Mouse (Mus musculus) heart, adult 2 months (tissue): ENCODE measurements around the gene Clec16a. TPM values are rescaled to one million over a fixed set of nuclear protein-coding genes. Genes with fewer than 3 reads are reported as not detected.

Source experiments
- DNase-seq, 2 experiments: peaks; one replicate each; pipeline ENCODE4 v3.0.0; 2021
- H3K27ac ChIP-seq: fragments of 200-600 bp; 2 replicates; pipeline ENCODE4 v1.8.1; 2022
- H3K27me3 ChIP-seq: fragments of 200-500 bp; 2 replicates; pipeline ENCODE4 v1.6.1; 2012; ENCODE audit warnings: mild to moderate bottlenecking, low read length, inconsistent platforms, mixed read lengths; ENCODE audit not compliant: control insufficient read depth, insufficient read depth
- H3K36me3 ChIP-seq: fragments of 200-500 bp; 2 replicates; pipeline ENCODE4 v1.6.1; 2012; ENCODE audit warnings: low read length, inconsistent platforms; ENCODE audit not compliant: control insufficient read depth, insufficient read depth
- H3K4me1 ChIP-seq: fragments of 200-500 bp; 2 replicates; pipeline ENCODE4 v1.6.1; 2011; ENCODE audit warnings: low read length; ENCODE audit not compliant: control insufficient read depth, insufficient read depth
- H3K4me3 ChIP-seq: fragments of 200-600 bp; 2 replicates; pipeline ENCODE4 v1.8.1; 2022
- H3K79me2 ChIP-seq: fragments of 200-500 bp; replicated peaks from 2 replicates; pipeline ENCODE4 v1.6.1; 2012; ENCODE audit warnings: mild to moderate bottlenecking, inconsistent platforms, low read length, moderate library complexity, mixed read lengths; ENCODE audit not compliant: control insufficient read depth, insufficient read depth
- H3K9ac ChIP-seq: fragments of 200-500 bp; 2 replicates; pipeline ENCODE4 v1.6.1; 2012; ENCODE audit warnings: low read depth, mild to moderate bottlenecking, control low read depth, inconsistent platforms, low read length, mixed read lengths
- CTCF ChIP-seq: fragments of 200-600 bp; IDR thresholded peaks from 2 replicates; pipeline ENCODE4 v1.8.1; 2022; ENCODE audit warnings: antibody characterized with exemption, mild to moderate bottlenecking, moderate library complexity
- EP300 ChIP-seq: fragments of 200-500 bp; IDR thresholded peaks from 2 replicates; pipeline ENCODE4 v1.6.1; 2011; ENCODE audit warnings: low read depth, low read length, control low read depth; ENCODE audit not compliant: insufficient read depth
- POLR2A ChIP-seq: fragments of 200-500 bp; IDR thresholded peaks from 2 replicates; pipeline ENCODE4 v1.6.1; 2011; ENCODE audit warnings: mild to moderate bottlenecking, low read depth, low read length, control low read depth; ENCODE audit not compliant: insufficient read depth
- WGBS: fragments of 180-500 bp; shearing (Covaris S2); methylation state at CpG from one replicate; pipeline ENCODE4 v1.1.7; 2018; 5-methylcytosine and 5-hydroxymethylcytosine counted together
- intact Hi-C: fragments of 180-260 bp; cut with DNase I; formaldehyde crosslinking; loops from one replicate; pipeline ENCODE4 v1.15.1; 2025
- polyA plus RNA-seq: library from polyadenylated mRNA; depleted of rRNA; stranded (reverse); fragments of >200 nt; gene quantifications from 2 replicates; pipeline ENCODE4 v1.2.3, GENCODE M21; 2012
- total RNA-seq, 2 experiments: library from RNA; stranded (reverse); gene quantifications; 2 replicates each; pipeline ENCODE4 v1.2.3; 2021

The Clec16a gene
- total and polyA plus RNA-seq, 3 experiments = 27.6 to 57.5 (median 55.4) TPM

GRCm38 (mm10) chr16:10536961-10537360 is 8.2 kb upstream of the Clec16a start:
- WGBS = 52% methylated on average over 3 of the region's 3 CpGs
- TF ChIP-seq CTCF = no peak
- Histone ChIP-seq H3K79me2 (peaks cover 4% of the 10 kb centered on the region; the same call in 1 of the 2 replicates), H3K27ac (no peak overlapping the region), H3K27me3 (no peaks in the 10 kb centered on the region), H3K4me1 (peaks cover 10% of the 10 kb centered on the region; the same call in 1 of the 2 replicates), H3K9ac (no peak overlapping the region), H3K36me3 (no peaks in the 10 kb centered on the region), H3K4me3 (no peak overlapping the region)
- peak in 1 of 2 experiments; percentile 37 for DNase-seq
- intact Hi-C loops = no loop called here

- Histone ChIP-seq H3K27me3 (no peaks in the 10 kb centered on the region), H3K27ac (peak overlapping the region; percentile 86), H3K36me3 (no peaks in the 10 kb centered on the region), H3K9ac (peak overlapping the region; percentile 17), H3K79me2 (0 out of 2 replicates have a peak, but pooled peaks cover 2% of the 10 kb centered on the region), H3K4me1 (peaks cover 10% of the 10 kb centered on the region; the same call in 1 of the 2 replicates), H3K4me3 (peak overlapping the region; percentile 84)
- no peak for TF ChIP-seq EP300
- no peak for TF ChIP-seq POLR2A
- TF ChIP-seq CTCF = peak; percentile 22; the same call in 1 of the 2 replicates
- DNase-seq = no peak
- intact Hi-C loops = loop anchor here (5.0 to 10.0 kb wide), 2 partner anchors 129 to 714 kb away; partner anchors contain the start of genes Gspt1 and Nubp1
- WGBS = 55% methylated on average over 16 of the region's 16 CpGs
Observed at GRCm38 (mm10) chr16:10540763-10541597, 4.2 kb upstream of the Clec16a start.

GRCm38 (mm10) chr16:10541598-10541930 is 3.6 kb upstream of the Clec16a start:
- peak overlapping the region; percentile 84 for H3K4me3 ChIP-seq
- H3K27ac ChIP-seq = peak overlapping the region; percentile 86
- peak overlapping the region; percentile 17 for H3K9ac ChIP-seq
- WGBS = 6% methylated on average over 7 of the region's 7 CpGs
- 0 out of 2 replicates have a peak, but pooled peaks cover 1% of the 10 kb centered on the region for H3K36me3 ChIP-seq
- DNase-seq = peak; percentile 44 to 47
- TF ChIP-seq POLR2A (no peak), EP300 (0 out of 2 replicates have a peak, but pooled peaks have one; percentile 7), CTCF (no peak)
- 0 out of 2 replicates have a peak, but pooled peaks cover 2% of the 10 kb centered on the region for H3K79me2 ChIP-seq
- H3K27me3 ChIP-seq = no peaks in the 10 kb centered on the region
- intact Hi-C loops = loop anchor here (5.0 to 10.0 kb wide), 2 partner anchors 129 to 713 kb away; partner anchors contain the start of genes Gspt1 and Nubp1
- H3K4me1 ChIP-seq = peaks cover 10% of the 10 kb centered on the region

- Histone ChIP-seq H3K27me3 (no peaks in the 10 kb centered on the region), H3K36me3 (0 out of 2 replicates have a peak, but pooled peaks cover 1% of the 10 kb centered on the region), H3K27ac (peak overlapping the region; percentile 86), H3K9ac (peak overlapping the region; percentile 76), H3K79me2 (0 out of 2 replicates have a peak, but pooled peaks cover 2% of the 10 kb centered on the region), H3K4me3 (peak overlapping the region; percentile 84), H3K4me1 (peaks cover 9% of the 10 kb centered on the region)
- no peak for TF ChIP-seq CTCF
- TF ChIP-seq POLR2A = no peak
- no peak for TF ChIP-seq EP300
- DNase-seq = peak in 1 of 2 experiments; percentile 29
- WGBS = 3% methylated on average over 22 of the region's 22 CpGs
- intact Hi-C loops = loop anchor here (5.0 to 10.0 kb wide), 2 partner anchors 130 to 713 kb away; partner anchors contain the start of genes Gspt1 and Nubp1
Observed at GRCm38 (mm10) chr16:10542266-10542665, 2.9 kb upstream of the Clec16a start.

GRCm38 (mm10) chr16:10542698-10543365 is 2.3 kb upstream of the Clec16a start, which contains the start of gene Dexi:
Gene Dexi (minus strand): TSS chr16:10543054.
- peak within 1 kb of the TSS; percentile 84 for H3K4me3 ChIP-seq
- intact Hi-C loops = loop anchor here (5.0 to 10.0 kb wide), 2 partner anchors 131 to 712 kb away; partner anchors contain the start of genes Gspt1 and Nubp1
- H3K36me3 ChIP-seq = 0 out of 2 replicates have a peak, but pooled peaks cover 1% of the 10 kb centered on the region
- peak; percentile 93 to 97 for DNase-seq
- peaks cover 9% of the 10 kb centered on the region for H3K4me1 ChIP-seq
- TF ChIP-seq EP300 = 0 out of 2 replicates have a peak, but pooled peaks have one; percentile 58
- TF ChIP-seq POLR2A = peak; percentile 95
- TF ChIP-seq CTCF = peak; percentile 40
- H3K27ac ChIP-seq = peak within 1 kb of the TSS; percentile 86
- no peaks in the 10 kb centered on the region for H3K27me3 ChIP-seq
- under 1% methylated on average over 61 of the region's 61 CpGs for WGBS
- H3K79me2 ChIP-seq = 0 out of 2 replicates have a peak, but pooled peaks cover 2% of the 10 kb centered on the region
- H3K9ac ChIP-seq = peak within 1 kb of the TSS; percentile 76
